Mouse (Mus musculus): ENCODE measurements around the gene Ccdc103.
A peak's percentile ranks its signal among the peaks of the same experiment; 100 is the strongest.

Gene Ccdc103

GRCm38 (mm10) chr11:102880585-102881313 is at the start of gene Ccdc103, which contains the start of gene Eftud2:
Ccdc103 (plus strand) TSS chr11:102881204.
Eftud2 (minus strand) TSS chr11:102880985.
- DNase-seq: peak; percentile 88 to 96

- no peak for DNase-seq
Measured at GRCm38 (mm10) chr11:102832700-102833297, 48.2 kb upstream of the Ccdc103 start.

GRCm38 (mm10) chr11:102834219-102834618 is 46.8 kb upstream of the Ccdc103 start:
- DNase-seq: no peak

- DNase-seq: no peak
Measured at GRCm38 (mm10) chr11:102835549-102835948, 45.5 kb upstream of the Ccdc103 start, which contains the start of gene Higd1b. Higd1b (plus strand) TSS chr11:102835849.

- DNase-seq: no peak
Measured at GRCm38 (mm10) chr11:102836146-102836545, 44.9 kb upstream of the Ccdc103 start.

GRCm38 (mm10) chr11:102837385-102837784 is 43.6 kb upstream of the Ccdc103 start:
- DNase-seq: no peak

- DNase-seq: no peak
Measured at GRCm38 (mm10) chr11:102838126-102838525, 42.9 kb upstream of the Ccdc103 start.

- no peak for DNase-seq
Measured at GRCm38 (mm10) chr11:102838616-102839150, 42.3 kb upstream of the Ccdc103 start.

- no peak for DNase-seq
Measured at GRCm38 (mm10) chr11:102845926-102846325, 35.1 kb upstream of the Ccdc103 start.

GRCm38 (mm10) chr11:102851883-102852282 is 29.1 kb upstream of the Ccdc103 start:
- DNase-seq: peak; percentile 78 to 79

- no peak for DNase-seq
Measured at GRCm38 (mm10) chr11:102853760-102854159, 27.2 kb upstream of the Ccdc103 start.

GRCm38 (mm10) chr11:102855941-102856340 is 25.1 kb upstream of the Ccdc103 start:
- no peak for DNase-seq

- peak; percentile 28 to 37 for DNase-seq
Measured at GRCm38 (mm10) chr11:102858951-102859350, 22.1 kb upstream of the Ccdc103 start.

- peak; percentile 35 to 42 for DNase-seq
Measured at GRCm38 (mm10) chr11:102859933-102860332, 21.1 kb upstream of the Ccdc103 start.

GRCm38 (mm10) chr11:102864272-102864671 is 16.7 kb upstream of the Ccdc103 start:
- DNase-seq: peak; percentile 73 to 80

GRCm38 (mm10) chr11:102874801-102875334 is 6.1 kb upstream of the Ccdc103 start:
- DNase-seq: peak; percentile 75 to 78

- DNase-seq: no peak
Measured at GRCm38 (mm10) chr11:102879558-102879957, 1.4 kb upstream of the Ccdc103 start.

- DNase-seq: no peak
Measured at GRCm38 (mm10) chr11:102881314-102882198, 552 bp downstream of the Ccdc103 start.

GRCm38 (mm10) chr11:102884616-102885219 is 3.7 kb downstream of the Ccdc103 start, which contains the start of gene Fam187a:
Fam187a (plus strand) TSS chr11:102885169.
- no peak for DNase-seq

GRCm38 (mm10) chr11:102887433-102887832 is 6.4 kb downstream of the Ccdc103 start:
- DNase-seq: no peak

- DNase-seq: no peak
Measured at GRCm38 (mm10) chr11:102888135-102888534, 7.1 kb downstream of the Ccdc103 start.

- no peak for DNase-seq
Measured at GRCm38 (mm10) chr11:102890096-102890495, 9.1 kb downstream of the Ccdc103 start.

Measured in cerebellum, postnatal 36 days (tissue).